In the genomic region with DNA sequence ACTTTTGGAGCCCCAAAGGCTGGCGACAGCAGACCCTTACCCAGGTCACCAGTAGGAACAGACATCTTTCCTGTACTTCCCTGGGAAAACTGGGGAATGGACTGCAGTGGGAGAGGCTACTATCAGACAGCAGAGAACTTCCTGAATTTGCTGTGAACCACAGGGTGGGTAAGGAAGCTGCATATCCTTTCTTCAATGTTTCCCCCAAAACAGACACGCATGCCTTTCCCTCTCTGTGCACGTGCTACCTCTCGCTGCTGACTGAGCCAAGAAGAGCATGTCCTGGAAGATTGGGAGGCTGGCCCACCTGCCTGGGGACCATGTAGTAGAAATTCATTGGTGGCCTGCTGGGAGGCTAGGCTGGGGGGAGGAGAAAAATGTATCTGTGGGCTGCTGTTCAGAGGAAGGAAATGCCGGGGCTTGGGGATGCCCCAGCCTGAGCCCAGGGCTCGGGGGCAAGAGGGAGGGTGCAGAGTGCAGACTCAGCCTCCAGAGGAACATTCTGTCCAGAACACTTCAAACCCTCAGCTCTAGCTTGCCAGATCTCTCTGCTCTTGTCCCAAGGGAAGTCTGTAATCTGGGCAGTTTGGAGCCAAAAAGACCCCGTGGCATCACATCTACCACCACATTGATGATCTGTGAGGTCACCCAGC, we compare ENCODE assay signal across 9 mouse cellular contexts.
DNase-seq lines count a peak whose midpoint lies in the region; ATAC-seq lines count a peak whose summit lies in the region.
"Had no signal": no experiment of that assay in that cellular context is flagged by ENCODE, and none has a peak within 500 bp of the region (broad histone marks: within the 10 kb centered on the region; RNA-seq: fewer than 3 reads in every experiment).

No protein-coding gene starts in this region.

- H3K4me2 ChIP-seq in kidney, embryonic 14.5 days (replicated peaks; ENCODE audit: low read depth, low read length): no peak overlapping the region
- H3K4me2 ChIP-seq in hindbrain, embryonic 13.5 days: no peak overlapping the region

- H3K9ac ChIP-seq in kidney, embryonic 14.5 days (ENCODE audit: low read depth, low read length): no peak overlapping the region
- H3K9ac ChIP-seq in hindbrain, embryonic 13.5 days: no peak overlapping the region

- 59% methylated on average over 7 of the region's 7 CpGs for WGBS in kidney, embryonic 14.5 days
- 65% methylated on average over 7 of the region's 7 CpGs for WGBS in hindbrain, embryonic 13.5 days

- no peaks in the 10 kb centered on the region; the same call in 1 of the 2 replicates for H3K27me3 ChIP-seq in kidney, embryonic 14.5 days (ENCODE audit: control insufficient read depth, insufficient read depth, low read length)
- H3K27me3 ChIP-seq in hindbrain, embryonic 13.5 days: no peaks in the 10 kb centered on the region

- ATAC-seq in kidney, embryonic 14.5 days (ENCODE audit: low FRiP score, low TSS enrichment): no peak
- no peak for ATAC-seq in hindbrain, embryonic 13.5 days (ENCODE audit: low FRiP score)

- intact Hi-C loops in gastrocnemius, postnatal 14 days (cut with DNase I; ENCODE audit: low total_unique reads): no loop called here
- intact Hi-C loops in left cerebral cortex, postnatal 25 days (cut with DNase I): no loop called here

- H3K9me3 ChIP-seq in kidney, embryonic 14.5 days (ENCODE audit: control insufficient read depth, low read length): peaks cover 2% of the 10 kb centered on the region; the same call in 1 of the 2 replicates
- H3K9me3 ChIP-seq in hindbrain, embryonic 13.5 days: peaks cover 4% of the 10 kb centered on the region; the same call in 1 of the 2 replicates

- peak; percentile 87 for DNase-seq in gastrocnemius, adult 18-20 months (ENCODE audit: low spot score)
- DNase-seq in gastrocnemius, postnatal 14 days: no peak
- peak; percentile 99 for DNase-seq in heart, adult 11 months
- DNase-seq in lung, postnatal 25 days (ENCODE audit: low spot score): peak; percentile 88
- DNase-seq in left cerebral cortex, postnatal 25 days (ENCODE audit: low spot score in 2 of 2): no peak
- DNase-seq in urinary bladder, postnatal 14 days (ENCODE audit: low spot score): no peak
- DNase-seq: layer of hippocampus, postnatal 36 days had no signal

- no peak overlapping the region for H3K4me3 ChIP-seq in kidney, embryonic 14.5 days (ENCODE audit: low read length)
- no peak overlapping the region for H3K4me3 ChIP-seq in hindbrain, embryonic 13.5 days

- no peaks in the 10 kb centered on the region; the same call in 1 of the 2 replicates for H3K36me3 ChIP-seq in kidney, embryonic 14.5 days (ENCODE audit: control insufficient read depth, insufficient read depth, low read length)
- H3K36me3 ChIP-seq in hindbrain, embryonic 13.5 days: no peaks in the 10 kb centered on the region; the same call in 1 of the 2 replicates

- H3K4me1 ChIP-seq in kidney, embryonic 14.5 days (ENCODE audit: control insufficient read depth, insufficient read depth, low read length): peaks cover 24% of the 10 kb centered on the region
- H3K4me1 ChIP-seq in hindbrain, embryonic 13.5 days (replicated peaks): peaks cover 15% of the 10 kb centered on the region; the same call in 1 of the 2 replicates

- peak overlapping the region; percentile 37; the same call in 1 of the 2 replicates for H3K27ac ChIP-seq in kidney, embryonic 14.5 days (ENCODE audit: low read depth, low read length)
- no peak overlapping the region for H3K27ac ChIP-seq in hindbrain, embryonic 13.5 days

Comparison
In these comparisons a context has a peak if more than half of its experiments do, and no peak if none do; other contexts are left out.
1. DNase-seq: peak in gastrocnemius, adult 18-20 months (single experiment), heart, adult 11 months (single experiment) and lung, postnatal 25 days (single experiment); none in gastrocnemius, postnatal 14 days (single experiment), left cerebral cortex, postnatal 25 days (0 of 2) and urinary bladder, postnatal 14 days (single experiment).